Mouse (Mus musculus) right cerebral cortex, postnatal 25 days (tissue): Measurements from ENCODE around the gene Lonrf2.

Experiments
- DNase-seq: peaks from one replicate; pipeline ENCODE4 v3.0.0; 2022

Gene Lonrf2

DNA sequence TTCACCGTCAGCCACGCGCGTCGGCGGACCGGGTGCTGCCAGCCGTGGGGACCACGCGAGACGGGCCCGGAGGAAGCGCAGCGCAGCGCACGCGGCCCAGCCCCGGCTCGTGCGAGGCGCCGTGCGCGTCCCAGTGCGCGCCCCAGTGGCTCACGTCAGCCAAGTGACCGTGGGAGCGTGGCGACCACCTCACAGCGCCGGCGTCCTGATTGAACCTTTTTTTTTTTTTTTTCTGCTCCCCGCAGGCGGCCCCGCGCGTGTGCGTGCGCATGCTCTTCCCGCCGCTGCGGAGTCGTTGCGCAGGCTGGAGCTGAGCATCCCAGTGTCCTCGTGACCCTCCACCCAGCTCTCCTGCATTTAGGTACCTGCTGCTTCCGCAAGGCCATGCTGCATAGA lies at the start of gene Lonrf2:
Gene Lonrf2 (minus strand): TSS at position 235 of the 396 bp plus-strand sequence.
- peak; percentile 82 for DNase-seq

DNA sequence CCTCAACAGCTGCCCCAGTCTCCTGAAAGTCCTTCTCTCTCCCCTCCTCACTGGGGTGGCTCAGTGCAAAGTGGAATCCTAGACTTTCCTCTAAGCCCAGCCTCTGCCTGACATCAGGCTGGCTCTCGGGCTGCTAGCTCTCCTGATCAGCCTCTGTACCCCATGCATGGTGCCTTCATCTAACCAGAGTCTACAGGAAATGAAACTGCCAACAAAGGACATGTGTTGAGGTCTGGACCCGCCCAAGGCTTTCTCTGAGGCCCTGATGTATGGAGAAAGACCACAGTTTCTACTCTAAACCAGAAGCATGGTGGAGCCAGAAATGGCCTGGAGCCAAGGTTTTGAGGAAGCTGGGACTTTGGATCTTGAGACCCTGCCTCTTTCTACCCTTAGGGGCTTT lies 49.4 kb upstream of the Lonrf2 start:
- no peak for DNase-seq

DNA sequence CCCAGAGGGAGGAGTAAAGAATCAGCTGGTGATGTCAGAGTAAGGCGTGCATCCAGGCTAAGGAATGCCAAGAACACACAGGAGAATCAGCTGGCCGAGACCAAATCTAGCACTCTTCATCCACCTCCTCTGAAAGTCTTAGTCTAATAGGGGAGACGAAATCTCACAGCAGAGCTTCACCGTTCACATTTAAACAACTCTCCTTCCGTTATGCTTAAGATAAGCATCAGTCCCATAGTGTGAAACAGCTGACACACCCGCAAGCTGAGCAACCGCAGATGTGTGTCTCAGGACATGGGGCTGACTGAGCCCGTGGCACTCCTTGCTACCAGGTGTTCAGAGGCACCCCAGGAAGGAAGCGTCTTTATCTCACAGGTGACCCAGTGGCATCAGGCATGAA lies 47.3 kb upstream of the Lonrf2 start:
- no peak for DNase-seq

DNA sequence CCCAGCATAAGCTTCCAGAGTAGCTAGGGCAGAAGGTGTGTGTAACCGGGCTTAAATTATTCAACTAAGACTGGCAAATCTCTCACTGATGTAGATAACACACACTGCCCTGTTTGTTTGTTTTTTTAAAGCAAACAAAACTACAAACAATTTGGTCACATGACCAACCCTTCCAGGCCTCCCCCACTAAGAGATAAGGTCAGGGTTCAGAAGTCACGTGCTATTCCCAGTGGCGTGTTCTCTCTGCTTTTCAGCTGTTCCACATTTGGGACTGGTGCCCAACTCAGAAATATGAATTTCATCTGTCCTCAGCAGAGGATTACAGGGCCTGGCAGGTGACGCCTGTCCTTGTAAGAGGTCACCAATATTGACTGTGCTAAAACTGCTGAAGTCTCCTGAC lies 46.2 kb upstream of the Lonrf2 start:
- no peak for DNase-seq

- DNase-seq, result no peak
Measured at GRCm38 (mm10) chr1:38881366-38881765, 44.9 kb upstream of the Lonrf2 start.

DNA sequence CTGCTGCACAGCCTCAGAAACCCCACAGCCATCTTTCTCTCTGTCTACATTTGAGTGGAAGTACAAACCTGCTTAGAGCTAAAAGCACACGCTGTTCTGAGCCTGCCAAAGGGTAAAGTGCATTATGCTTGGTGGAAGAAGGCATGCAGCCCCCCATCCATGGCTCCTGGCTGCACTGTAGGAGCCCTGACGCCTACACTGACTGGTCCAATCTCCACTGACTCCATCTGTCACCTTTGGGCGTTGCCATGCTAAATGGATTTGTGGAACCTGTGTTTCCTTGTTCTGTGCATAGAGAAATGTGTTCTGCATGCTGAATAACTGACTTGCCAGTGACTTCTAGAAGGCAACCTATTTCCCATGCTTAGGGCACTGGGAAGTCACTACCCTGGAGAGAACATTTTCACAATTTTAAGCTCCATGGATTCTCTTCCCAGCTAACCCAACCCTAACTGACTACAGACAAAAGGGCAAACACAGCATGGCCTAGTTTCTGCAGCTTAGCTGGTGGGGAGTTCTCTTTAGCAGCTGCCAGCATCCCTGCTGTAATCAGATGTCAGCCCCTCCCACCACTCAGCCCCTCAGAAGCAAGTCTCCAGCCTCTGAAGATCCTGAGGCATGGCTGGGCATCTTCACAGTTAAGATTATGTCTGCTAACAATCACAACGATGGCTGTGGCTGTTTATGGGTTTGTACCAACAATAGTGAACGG lies 40.3 kb upstream of the Lonrf2 start:
- no peak for DNase-seq

- DNase-seq, result no peak
Measured at GRCm38 (mm10) chr1:38873911-38874310, 37.4 kb upstream of the Lonrf2 start.

DNA sequence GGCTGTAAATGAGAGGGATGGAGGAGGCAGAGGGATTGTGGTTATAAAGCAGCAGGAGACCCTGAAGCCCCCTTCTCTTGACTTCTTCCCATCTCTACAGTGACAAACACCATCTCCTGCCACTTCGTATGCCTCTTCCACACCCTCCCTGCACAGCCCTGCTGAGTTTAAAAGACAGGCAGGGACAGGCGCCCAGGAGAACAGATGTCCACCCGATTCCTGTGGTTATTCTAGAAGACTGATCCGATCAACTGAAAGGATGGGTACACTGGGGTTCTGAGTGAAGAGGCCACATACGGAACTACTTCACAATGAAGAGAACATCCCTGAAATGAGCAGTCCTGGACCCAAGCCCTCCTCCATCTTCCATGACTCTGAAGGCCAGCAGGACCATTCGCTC lies 35.3 kb upstream of the Lonrf2 start:
- no peak for DNase-seq

DNA sequence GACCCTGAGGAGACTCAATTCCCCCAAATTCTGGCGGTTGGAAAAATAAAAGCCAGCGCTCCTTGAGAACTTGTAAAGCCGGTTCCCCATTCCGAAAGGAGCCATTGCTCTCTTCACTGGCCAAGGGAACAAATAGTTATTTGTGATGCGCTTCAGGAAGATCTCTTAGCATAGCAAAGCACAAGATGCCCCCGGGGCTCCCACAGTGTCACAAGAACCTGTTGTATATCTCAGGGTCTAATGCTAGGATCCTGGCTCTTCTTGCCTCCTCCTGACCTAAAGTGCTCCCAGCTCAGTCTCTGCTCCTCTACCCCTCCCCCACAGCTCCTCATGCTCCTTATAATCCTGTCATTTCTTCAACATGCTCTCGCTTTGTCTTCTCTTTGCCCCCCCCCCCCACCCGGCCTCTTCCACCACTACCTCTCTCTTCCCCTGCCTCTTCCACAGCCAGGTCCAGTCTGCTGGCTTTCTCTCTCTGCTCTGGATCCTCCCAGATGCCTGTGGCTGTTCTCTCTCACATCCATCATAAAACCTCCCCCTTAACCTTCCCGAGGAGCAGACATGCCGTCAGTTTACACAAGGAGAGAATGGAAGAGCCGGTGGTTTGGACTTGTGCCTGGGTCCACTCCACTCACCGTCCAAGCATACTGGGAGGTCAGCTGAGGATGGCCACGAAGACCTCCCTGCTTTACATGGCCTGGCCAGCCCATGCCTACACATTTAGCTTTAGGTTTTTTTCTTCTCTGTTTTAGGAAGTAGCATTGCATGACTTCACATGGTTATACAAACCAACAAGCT lies 33.1 kb upstream of the Lonrf2 start:
- no peak for DNase-seq

DNA sequence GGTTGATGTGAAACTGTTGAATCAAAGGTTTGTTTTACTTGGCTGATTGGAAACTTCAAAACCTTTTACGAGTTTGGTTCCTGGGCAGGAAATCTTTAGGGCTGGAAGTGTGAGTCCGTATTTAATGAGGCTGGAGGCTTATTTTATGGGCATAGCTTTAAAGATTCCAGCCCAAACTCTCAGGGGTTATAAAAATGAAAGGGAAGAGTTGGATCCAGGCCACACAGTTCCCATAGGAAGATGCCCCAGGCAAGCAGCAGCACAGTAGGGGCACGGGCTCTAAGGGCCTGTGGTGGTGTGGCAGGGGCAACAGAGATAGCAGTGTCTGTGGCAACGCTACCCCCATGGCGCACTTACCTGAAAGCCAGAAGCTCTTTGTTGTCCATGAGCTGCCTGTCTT lies 29.7 kb upstream of the Lonrf2 start:
- DNase-seq, result no peak

DNA sequence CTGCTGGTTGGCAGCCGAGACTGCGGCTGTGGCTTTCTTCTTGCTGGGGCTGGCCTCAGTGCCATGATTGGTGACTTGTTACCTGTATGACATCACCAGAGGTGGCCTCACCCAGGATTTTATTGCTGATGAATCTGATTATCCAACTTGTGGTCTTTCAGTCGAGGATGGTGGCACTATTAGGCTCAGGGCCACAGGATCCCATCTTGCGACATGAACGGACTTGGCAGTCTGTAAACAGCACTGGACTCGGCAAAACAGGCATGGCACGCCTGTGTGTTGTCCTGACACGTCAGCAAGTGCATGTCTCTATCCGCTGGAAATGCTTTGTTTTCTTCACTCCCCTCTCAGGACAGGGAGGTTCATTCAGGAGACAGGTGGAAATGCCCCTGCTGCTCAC lies 27.8 kb upstream of the Lonrf2 start:
- DNase-seq, result no peak

DNA sequence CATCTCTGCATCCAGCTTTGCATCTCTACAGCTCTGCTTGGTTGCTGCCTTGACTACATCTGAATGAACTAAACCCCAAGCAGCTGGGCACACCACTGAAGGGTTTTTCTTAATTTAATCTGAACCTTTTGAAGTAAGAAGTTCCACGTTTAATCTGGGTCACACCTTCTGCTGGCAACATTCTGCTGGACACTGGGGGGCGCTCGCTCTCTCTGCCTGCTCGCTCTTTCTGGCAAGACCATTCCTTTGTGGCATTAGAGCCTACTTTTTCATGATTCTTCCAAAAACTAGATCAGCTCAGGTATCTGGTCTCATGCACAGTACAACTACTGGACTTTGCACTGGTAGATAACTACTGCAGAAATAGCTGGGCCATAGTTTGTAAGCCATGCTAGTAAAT lies 25.7 kb upstream of the Lonrf2 start:
- DNase-seq, result no peak

DNA sequence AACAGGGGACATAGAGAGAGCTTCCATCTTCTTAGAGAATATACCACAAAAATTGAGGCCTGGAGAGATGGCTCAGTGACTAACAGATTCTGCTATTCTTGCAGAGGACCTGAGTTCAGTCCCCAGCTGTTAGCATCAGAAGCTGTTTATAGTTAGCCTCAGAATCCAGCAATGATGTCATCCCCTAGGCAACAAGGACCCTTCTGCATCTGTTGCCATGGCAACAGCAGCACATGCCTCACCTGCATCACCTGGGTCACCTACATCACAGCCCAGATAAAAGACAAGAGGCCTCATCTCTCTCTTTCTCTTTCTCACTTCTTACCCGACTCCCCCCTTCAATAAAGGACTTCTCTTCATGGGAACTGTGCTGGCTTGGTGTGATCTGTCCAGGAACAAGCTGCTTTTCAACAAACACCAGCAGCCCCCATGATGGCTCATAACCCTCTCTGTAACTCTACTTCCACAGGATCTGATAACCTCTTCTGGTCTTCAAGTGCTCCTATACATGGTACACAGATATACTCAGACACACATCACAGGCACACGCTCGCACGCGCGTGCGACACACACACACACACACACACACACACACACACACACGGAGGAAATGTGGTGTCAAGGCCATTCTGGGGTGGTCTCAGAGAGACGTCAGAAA lies 24.5 kb upstream of the Lonrf2 start:
- no peak for DNase-seq

DNA sequence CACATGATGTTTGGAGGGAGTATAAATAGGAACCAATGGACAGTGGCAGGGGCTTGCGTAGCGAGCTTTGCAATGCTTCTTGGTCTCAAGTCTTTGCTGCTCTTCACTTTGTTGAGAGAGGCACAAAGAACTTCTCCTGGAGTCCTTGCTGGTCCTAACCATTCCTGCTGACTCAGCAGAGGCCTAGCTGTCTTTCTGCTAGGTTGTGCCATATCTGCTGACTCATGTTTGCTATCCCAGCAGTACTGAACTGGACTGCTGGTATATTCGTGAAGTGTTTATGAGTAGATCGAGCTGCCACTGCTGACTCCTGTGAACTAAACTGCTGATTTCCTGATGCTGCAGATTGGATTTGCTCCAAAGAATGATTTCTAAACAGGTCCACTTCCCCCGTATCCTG lies 23.7 kb upstream of the Lonrf2 start:
- DNase-seq, result no peak

GRCm38 (mm10) chr1:38856196-38856595 lies 19.7 kb upstream of the Lonrf2 start:
- peak; percentile 30 for DNase-seq

- no peak for DNase-seq
Measured at GRCm38 (mm10) chr1:38852250-38852649, 15.7 kb upstream of the Lonrf2 start.

DNA sequence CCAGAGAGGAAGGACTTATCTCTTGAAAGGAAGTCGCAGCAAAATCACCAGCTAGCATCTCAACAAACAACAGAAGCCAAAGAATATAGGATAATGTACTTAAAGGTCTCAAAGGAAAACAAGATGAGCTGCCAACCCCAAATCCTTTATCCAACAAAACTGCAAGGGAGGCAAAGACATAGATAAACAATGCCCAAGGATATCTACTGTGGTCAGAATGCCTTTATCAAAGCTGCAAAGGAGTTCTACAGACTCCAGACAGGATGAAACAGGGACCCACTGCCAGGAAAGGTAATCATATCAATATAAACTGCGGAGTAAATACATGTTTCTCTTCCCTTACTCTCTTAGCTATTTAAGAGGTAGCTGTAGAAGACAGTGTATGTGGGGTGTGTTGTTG lies 14.1 kb upstream of the Lonrf2 start:
- no peak for DNase-seq

GRCm38 (mm10) chr1:38848451-38849289 lies 12.2 kb upstream of the Lonrf2 start:
- DNase-seq, result no peak

DNA sequence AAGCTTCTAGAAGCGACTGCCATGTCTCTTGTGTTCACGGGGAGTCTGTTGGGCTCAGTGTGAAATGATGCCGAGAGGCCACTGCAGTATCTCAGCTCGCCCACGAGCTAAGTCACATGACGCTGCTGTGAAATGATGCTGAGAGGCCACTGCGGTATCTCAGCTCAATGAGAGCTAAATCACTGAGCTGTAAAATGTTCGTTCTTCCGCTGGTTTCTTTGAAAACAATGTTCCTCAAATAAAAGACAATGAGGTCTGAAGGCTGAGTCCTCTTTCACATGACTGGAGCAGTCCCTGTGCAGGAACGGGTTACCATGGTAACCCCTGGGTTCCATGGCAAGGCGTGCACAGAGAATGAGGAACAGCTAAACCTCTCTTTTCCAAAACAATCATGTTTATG lies 11.5 kb upstream of the Lonrf2 start:
- DNase-seq, result peak; percentile 54

GRCm38 (mm10) chr1:38843275-38843674 lies 6.8 kb upstream of the Lonrf2 start:
- DNase-seq, result no peak

DNA sequence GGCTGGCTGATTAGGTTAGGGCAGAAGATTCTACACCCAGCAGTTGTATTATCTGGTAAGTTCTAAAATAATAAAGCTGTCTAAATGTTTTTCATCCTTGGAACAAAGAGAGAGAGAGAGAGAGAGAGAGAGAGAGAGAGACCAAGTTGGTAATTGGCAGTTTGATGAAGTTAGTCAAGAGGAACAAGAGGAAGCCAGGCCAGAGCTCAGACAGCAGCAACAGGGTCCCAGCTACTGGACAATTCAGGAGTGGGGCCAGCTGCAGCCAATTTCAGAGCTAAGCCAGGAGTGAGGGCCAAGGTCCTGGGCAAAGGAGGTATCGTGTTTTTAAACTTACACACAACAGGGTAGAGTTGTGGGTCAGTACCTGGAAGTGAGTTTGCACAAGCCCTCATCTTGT lies 6.3 kb upstream of the Lonrf2 start:
- no peak for DNase-seq

GRCm38 (mm10) chr1:38839944-38840343 lies 3.4 kb upstream of the Lonrf2 start:
- no peak for DNase-seq
